9 mouse cellular contexts compared by ENCODE assay signal in genomic region chr10:23611183-23611582, GRCm38 (mm10).
DNase-seq lines count a peak whose midpoint lies in the region; ATAC-seq and TF ChIP-seq lines count a peak whose summit lies in the region.
"Had no signal": no experiment of that assay in that cellular context is flagged by ENCODE, and none has a peak within 500 bp of the region (broad histone marks: within the 10 kb centered on the region; RNA-seq: fewer than 3 reads in every experiment).

No protein-coding gene starts in this region.

- ATAC-seq in cerebellum, adult (ENCODE audit: insufficient number of reproducible peaks, low FRiP score, low TSS enrichment), result no peak

- TF ChIP-seq POLR2A in cerebellum, adult 2 months (IDR thresholded peaks at IDR 0.05; ENCODE audit: borderline replicate concordance, insufficient read depth, low read length), result no peak
- no peak for TF ChIP-seq POLR2A in lung, adult 2 months (IDR thresholded peaks at IDR 0.05; ENCODE audit: borderline replicate concordance, extremely low read depth, low read depth, low read length)

- H3K4me3 ChIP-seq in cerebellum, adult 2 months (replicated peaks; ENCODE audit: insufficient read depth, low read depth, low read length), result no peak overlapping the region
- H3K4me3 ChIP-seq in gastrocnemius, adult 2 months, result no peak overlapping the region
- no peak overlapping the region for H3K4me3 ChIP-seq in lung, adult 2 months (replicated peaks; ENCODE audit: extremely low read depth, low read depth, low read length)
- H3K4me3 ChIP-seq: limb, embryonic 13.5 days had no signal

- H3K27ac ChIP-seq in cerebellum, adult 2 months (ENCODE audit: insufficient read depth, low read length), result no peak overlapping the region
- peak overlapping the region; percentile 84; the same call in 1 of the 2 replicates for H3K27ac ChIP-seq in gastrocnemius, adult 2 months
- H3K27ac ChIP-seq: limb, embryonic 13.5 days had no signal

- DNase-seq in cerebellum, adult 2 months, result peak; percentile 38 to 42
- peak; percentile 6 for DNase-seq in MEL-GATA-1-ER (ENCODE audit: extremely low read depth, low read depth)
- DNase-seq in cerebellum, postnatal 14 days, result peak; percentile 78 to 81
- DNase-seq in gastrocnemius, adult 2 months, result peak; percentile 72
- peak; percentile 62 to 63 for DNase-seq in kidney, postnatal 25 days
- DNase-seq in lung, adult 2 months, result peak; percentile 12
- peak; percentile 54 for DNase-seq in right cerebral cortex, postnatal 4 days

- 47% methylated on average over 9 of the region's 9 CpGs for WGBS in cerebellum, adult 2 months
- 39% methylated on average over 9 of the region's 9 CpGs for WGBS in lung, adult 2 months

- peak; percentile 54; the same call in 1 of the 2 replicates for TF ChIP-seq CTCF in cerebellum, adult 2 months (IDR thresholded peaks at IDR 0.05; ENCODE audit: borderline replicate concordance, insufficient read depth, low read depth, low read length)
- TF ChIP-seq CTCF in gastrocnemius, adult 2 months (IDR thresholded peaks at IDR 0.05), result peak; percentile 85
- TF ChIP-seq CTCF in lung, adult 2 months (IDR thresholded peaks at IDR 0.05; ENCODE audit: insufficient read depth, low read length), result peak; percentile 28; the same call in 1 of the 2 replicates

- H3K27me3 ChIP-seq in cerebellum, adult 2 months (ENCODE audit: control insufficient read depth, insufficient read depth, low read length), result no peaks in the 10 kb centered on the region
- H3K27me3 ChIP-seq: limb, embryonic 13.5 days had no signal

- 0 out of 2 replicates have a peak, but pooled peaks cover 4% of the 10 kb centered on the region for H3K4me1 ChIP-seq in cerebellum, adult 2 months (ENCODE audit: control insufficient read depth, insufficient read depth, low read length)
- no peaks in the 10 kb centered on the region for H3K4me1 ChIP-seq in lung, adult 2 months (ENCODE audit: control insufficient read depth, insufficient read depth, low read length)

- intact Hi-C loops in gastrocnemius, adult 2 months (cut with DNase I), result loop anchor here (2.0 to 10.0 kb wide), 6 partner anchors 164 to 522 kb away; partner anchors contain the start of gene Eya4

Comparison
In these comparisons a context has a peak if more than half of its experiments do, and no peak if none do; other contexts are left out.
1. DNase-seq: peak in every context shown above with its lines; median percentile 80 in cerebellum, postnatal 14 days; 72 in gastrocnemius, adult 2 months; 62 in kidney, postnatal 25 days; 54 in right cerebral cortex, postnatal 4 days; 40 in cerebellum, adult 2 months; 12 in lung, adult 2 months; 6 in MEL-GATA-1-ER.
2. CTCF ChIP-seq: peak in every context shown above with its lines; median percentile 85 in gastrocnemius, adult 2 months; 54 in cerebellum, adult 2 months; 28 in lung, adult 2 months.